8 mouse cellular contexts compared by ENCODE assay signal in genomic region chr14:22020885-22021284, GRCm38 (mm10). TPM values are rescaled to one million over a fixed set of nuclear protein-coding genes. Genes with fewer than 3 reads are reported as not detected.
DNase-seq lines count a peak whose midpoint lies in the region; ATAC-seq and TF ChIP-seq lines count a peak whose summit lies in the region.

No protein-coding gene starts in this region.

- ATAC-seq in heart, postnatal 0 days (ENCODE audit: insufficient read depth, low read depth): no peak
- no peak for ATAC-seq in erythroblast, adult 5-6 weeks (replicated peaks; ENCODE audit: low FRiP score, poor library complexity, severe bottlenecking)

- H3K9me3 ChIP-seq in heart, postnatal 0 days (replicated peaks; ENCODE audit: control insufficient read depth, low read length): no peaks in the 10 kb centered on the region

- no peak for DNase-seq in left cerebral cortex, adult 2 months (ENCODE audit: extremely low spot score in 1 of 2, low spot score in 2 of 2)
- no peak for DNase-seq in left cerebral cortex, postnatal 36 days (ENCODE audit: low spot score in 2 of 2)
- DNase-seq in adrenal gland, adult 18-20 months (ENCODE audit: low spot score in 2 of 2): peak; percentile 18 to 26
- peak; percentile 50 to 55 for DNase-seq in cerebellum, postnatal 36 days
- peak; percentile 27 for DNase-seq in heart, postnatal 0 days (ENCODE audit: low spot score)
- DNase-seq in left cerebral cortex, postnatal 14 days (ENCODE audit: low spot score in 2 of 2): peak; percentile 10 to 34
- DNase-seq in mesoderm, embryonic 11.5 days (ENCODE audit: low read depth, low spot score): peak; percentile 50

- H3K27ac ChIP-seq in left cerebral cortex, adult 2 months: no peak overlapping the region
- no peak overlapping the region for H3K27ac ChIP-seq in heart, postnatal 0 days (ENCODE audit: low read depth)

- intact Hi-C loops in left cerebral cortex, adult 2 months (cut with DNase I): no loop called here
- intact Hi-C loops in left cerebral cortex, postnatal 36 days (cut with DNase I): no loop called here
- intact Hi-C loops in left cerebral cortex, postnatal 14 days (cut with DNase I): loop anchor here (1.0 kb wide), 1 partner anchor 15 kb away; no protein-coding TSS in a partner anchor

- no peak overlapping the region for H3K9ac ChIP-seq in heart, postnatal 0 days (replicated peaks; ENCODE audit: low read depth, low read length)

- H3K36me3 ChIP-seq in heart, postnatal 0 days (replicated peaks; ENCODE audit: control insufficient read depth, insufficient read depth, low read length): no peaks in the 10 kb centered on the region

- peaks cover 12% of the 10 kb centered on the region; the same call in 1 of the 2 replicates for H3K4me1 ChIP-seq in heart, postnatal 0 days (ENCODE audit: control insufficient read depth, insufficient read depth)

- WGBS in heart, postnatal 0 days: 11% methylated on average over 2 of the region's 2 CpGs

- H3K4me3 ChIP-seq in left cerebral cortex, adult 2 months: no peak overlapping the region
- no peak overlapping the region for H3K4me3 ChIP-seq in heart, postnatal 0 days (ENCODE audit: low read depth, low read length)

- TF ChIP-seq CTCF in left cerebral cortex, adult 2 months (IDR thresholded peaks at IDR 0.05): peak; percentile 45
- TF ChIP-seq CTCF in heart, postnatal 0 days (IDR thresholded peaks at IDR 0.05; ENCODE audit: low read depth): peak; percentile 43

- 0 out of 2 replicates have a peak, but pooled peaks cover 6% of the 10 kb centered on the region for H3K27me3 ChIP-seq in heart, postnatal 0 days (ENCODE audit: control insufficient read depth, insufficient read depth, low read length)

- TF ChIP-seq EP300 in heart, postnatal 0 days (IDR thresholded peaks at IDR 0.05; ENCODE audit: low read depth): no peak

- no peak overlapping the region for H3K4me2 ChIP-seq in heart, postnatal 0 days (ENCODE audit: low read depth, low read length)

RNA-seq across cellular contexts. Expression of gene Lrmda, which starts 1.4 kb away (rescaled TPM):
- total RNA-seq in left cerebral cortex, adult 2 months (2021): under 1 TPM; 0.87 to 0.97 TPM
- total RNA-seq in left cerebral cortex, postnatal 36 days (2021): under 1 TPM in 1 of 2 experiments, not detected in 1; 0.81 TPM
- total RNA-seq in adrenal gland, adult 18-20 months (2021): 1 to 10 TPM; 6.8 to 9.1 TPM
- total RNA-seq in heart, postnatal 0 days (2014; rRNA removed; ENCODE audit: low replicate concordance): 0.38 TPM in 1 of 2 replicates, not detected in the other
- 0.54 and 0.82 TPM in 2 replicates for polyA plus RNA-seq in heart, postnatal 0 days (2015; fragmentation: Nextera tagmentation; extraction: Ambion mirVana)
- total RNA-seq in left cerebral cortex, postnatal 14 days (2021): under 1 TPM; 0.66 to 0.97 TPM
- total RNA-seq in erythroblast, adult 5-6 weeks (2015; ENCODE audit: low replicate concordance): 2.1 TPM in 1 of 2 replicates, not detected in the other
- 1.5 and 16.0 TPM in 2 replicates for total RNA-seq in erythroblast, adult 5-6 weeks (2017; ENCODE audit: low replicate concordance)

RNA-seq across cellular contexts. Expression of gene Zfp503, which starts 31.5 kb away (rescaled TPM):
- total RNA-seq in left cerebral cortex, adult 2 months (2021): 1 to 10 TPM; 2.2 to 3.3 TPM
- 1 to 10 TPM; 2.2 to 4.0 TPM for total RNA-seq in left cerebral cortex, postnatal 36 days (2021)
- 10 to 100 TPM; 21.9 to 25.3 TPM for total RNA-seq in adrenal gland, adult 18-20 months (2021)
- 1.8 and 3.5 TPM in 2 replicates for total RNA-seq in heart, postnatal 0 days (2014; rRNA removed; ENCODE audit: low replicate concordance)
- 0.61 and 0.84 TPM in 2 replicates for polyA plus RNA-seq in heart, postnatal 0 days (2015; fragmentation: Nextera tagmentation; extraction: Ambion mirVana)
- 1 to 10 TPM; 1.7 to 3.6 TPM for total RNA-seq in left cerebral cortex, postnatal 14 days (2021)
- 0.38 TPM in 1 of 2 replicates, not detected in the other for total RNA-seq in erythroblast, adult 5-6 weeks (2015; ENCODE audit: low replicate concordance)
- 0.60 TPM in 1 of 2 replicates, not detected in the other for total RNA-seq in erythroblast, adult 5-6 weeks (2017; ENCODE audit: low replicate concordance)

Comparison
In these comparisons a context has a peak if more than half of its experiments do, and no peak if none do; other contexts are left out.
1. DNase-seq: peak in adrenal gland, adult 18-20 months (2 of 2), cerebellum, postnatal 36 days (2 of 2), heart, postnatal 0 days (single experiment), left cerebral cortex, postnatal 14 days (2 of 2) and mesoderm, embryonic 11.5 days (single experiment); none in left cerebral cortex, adult 2 months (0 of 2) and left cerebral cortex, postnatal 36 days (0 of 2).